Comparison of ENCODE assay signal across 9 mouse cellular contexts in genomic region chr14:31197547-31198516, GRCm38 (mm10). TPM values are rescaled to one million over a fixed set of nuclear protein-coding genes. Genes with fewer than 3 reads are reported as not detected.
A peak's percentile ranks its signal among the peaks of the same experiment; 100 is the strongest.
DNase-seq lines count a peak whose midpoint lies in the region; ATAC-seq and TF ChIP-seq lines count a peak whose summit lies in the region.
"Had no signal": no experiment of that assay in that cellular context is flagged by ENCODE, and none has a peak within 500 bp of the region (broad histone marks: within the 10 kb centered on the region; RNA-seq: fewer than 3 reads in every experiment).

No protein-coding gene starts in this region.

- ATAC-seq in embryonic facial prominence, embryonic 14.5 days (ENCODE audit: low read depth) = peak; percentile 81
- peak; percentile 65; the same call in 1 of the 2 replicates for ATAC-seq in midbrain, embryonic 11.5 days (ENCODE audit: low FRiP score)
- 0 out of 2 replicates have a peak, but pooled peaks have one; percentile 37 for ATAC-seq in lung, embryonic 14.5 days (ENCODE audit: insufficient read depth)

- H3K27me3 ChIP-seq in embryonic facial prominence, embryonic 14.5 days (replicated peaks; ENCODE audit: control insufficient read depth, insufficient read depth, low read length) = no peaks in the 10 kb centered on the region
- H3K27me3 ChIP-seq in embryonic facial prominence, embryonic 10.5 days (replicated peaks; ENCODE audit: low read depth, poor library complexity, severe bottlenecking) = no peaks in the 10 kb centered on the region
- H3K27me3 ChIP-seq in midbrain, embryonic 11.5 days (ENCODE audit: control insufficient read depth, insufficient read depth, low read length) = no peaks in the 10 kb centered on the region
- no peaks in the 10 kb centered on the region for H3K27me3 ChIP-seq in midbrain, embryonic 10.5 days (ENCODE audit: low read depth, poor library complexity, severe bottlenecking)
- no peaks in the 10 kb centered on the region for H3K27me3 ChIP-seq in lung, embryonic 14.5 days (ENCODE audit: insufficient read depth, low read length)
- no peaks in the 10 kb centered on the region for H3K27me3 ChIP-seq in thymus, adult 2 months (ENCODE audit: control insufficient read depth, insufficient read depth, low read length)
- H3K27me3 ChIP-seq: midbrain, embryonic 12.5 days had no signal

- H3K4me1 ChIP-seq in embryonic facial prominence, embryonic 14.5 days (ENCODE audit: control insufficient read depth, insufficient read depth, low read length) = no peaks in the 10 kb centered on the region
- H3K4me1 ChIP-seq in embryonic facial prominence, embryonic 10.5 days = no peaks in the 10 kb centered on the region
- no peaks in the 10 kb centered on the region; the same call in 1 of the 2 replicates for H3K4me1 ChIP-seq in midbrain, embryonic 11.5 days (ENCODE audit: control insufficient read depth, insufficient read depth, low read length)
- peaks cover 6% of the 10 kb centered on the region; the same call in 1 of the 2 replicates for H3K4me1 ChIP-seq in midbrain, embryonic 10.5 days
- peaks cover 8% of the 10 kb centered on the region; the same call in 1 of the 2 replicates for H3K4me1 ChIP-seq in lung, embryonic 14.5 days (ENCODE audit: insufficient read depth)
- H3K4me1 ChIP-seq in thymus, adult 2 months (replicated peaks; ENCODE audit: control insufficient read depth, insufficient read depth, low read length) = peaks cover 13% of the 10 kb centered on the region

- H3K9ac ChIP-seq in embryonic facial prominence, embryonic 14.5 days (ENCODE audit: low read depth, low read length) = no peak overlapping the region
- no peak overlapping the region for H3K9ac ChIP-seq in midbrain, embryonic 11.5 days (ENCODE audit: low read length)
- no peak overlapping the region for H3K9ac ChIP-seq in lung, embryonic 14.5 days
- H3K9ac ChIP-seq: midbrain, embryonic 12.5 days had no signal

- TF ChIP-seq POLR2A in thymus, adult 2 months (IDR thresholded peaks at IDR 0.05; ENCODE audit: control insufficient read depth, extremely low read depth, insufficient read depth, low read length, poor library complexity) = no peak

- intact Hi-C loops in gastrocnemius, adult 2 months (cut with DNase I) = loop anchor here (2.0 kb wide), 1 partner anchor 69 kb away; the partner anchor contains the start of gene Smim4

- H3K27ac ChIP-seq in embryonic facial prominence, embryonic 14.5 days (replicated peaks; ENCODE audit: low read depth, low read length) = no peak overlapping the region; the same call in 1 of the 2 replicates
- no peak overlapping the region for H3K27ac ChIP-seq in embryonic facial prominence, embryonic 10.5 days (replicated peaks)
- no peak overlapping the region for H3K27ac ChIP-seq in midbrain, embryonic 11.5 days (ENCODE audit: low read depth, low read length)
- H3K27ac ChIP-seq in midbrain, embryonic 10.5 days (replicated peaks) = no peak overlapping the region
- H3K27ac ChIP-seq in gastrocnemius, adult 2 months = peak overlapping the region; percentile 81
- no peak overlapping the region for H3K27ac ChIP-seq in lung, embryonic 14.5 days (ENCODE audit: low read depth)
- H3K27ac ChIP-seq in thymus, adult 2 months (ENCODE audit: control insufficient read depth, insufficient read depth, low read length) = no peak overlapping the region
- H3K27ac ChIP-seq: midbrain, embryonic 12.5 days had no signal

- DNase-seq in embryonic facial prominence, embryonic 14.5 days (ENCODE audit: low spot score) = peak; percentile 78
- no peak for DNase-seq in embryonic facial prominence, embryonic 10.5 days (ENCODE audit: low spot score)
- no peak for DNase-seq in midbrain, embryonic 11.5 days (ENCODE audit: low spot score, missing footprints)
- DNase-seq in midbrain, embryonic 10.5 days (ENCODE audit: low spot score) = no peak
- DNase-seq in gastrocnemius, adult 2 months = peak; percentile 78
- peak; percentile 27 for DNase-seq in lung, embryonic 14.5 days
- DNase-seq in ovary, postnatal 14 days (ENCODE audit: low spot score) = no peak
- DNase-seq in thymus, adult 2 months = no peak

- peaks cover 91% of the 10 kb centered on the region for H3K36me3 ChIP-seq in embryonic facial prominence, embryonic 14.5 days (ENCODE audit: control insufficient read depth, insufficient read depth, low read length)
- H3K36me3 ChIP-seq in embryonic facial prominence, embryonic 10.5 days (replicated peaks) = peaks cover 100% of the 10 kb centered on the region
- H3K36me3 ChIP-seq in midbrain, embryonic 11.5 days (ENCODE audit: control insufficient read depth, insufficient read depth, low read length) = peaks cover 29% of the 10 kb centered on the region
- H3K36me3 ChIP-seq in midbrain, embryonic 10.5 days = peaks cover 99% of the 10 kb centered on the region
- peaks cover 100% of the 10 kb centered on the region for H3K36me3 ChIP-seq in lung, embryonic 14.5 days (ENCODE audit: insufficient read depth)
- peaks cover 24% of the 10 kb centered on the region for H3K36me3 ChIP-seq in thymus, adult 2 months (ENCODE audit: control insufficient read depth, insufficient read depth, low read length)

- TF ChIP-seq CTCF in gastrocnemius, adult 2 months (IDR thresholded peaks at IDR 0.05) = no peak
- TF ChIP-seq CTCF in lung, embryonic 14.5 days (IDR thresholded peaks at IDR 0.05; ENCODE audit: low read depth) = no peak
- TF ChIP-seq CTCF in thymus, adult 2 months (IDR thresholded peaks at IDR 0.05; ENCODE audit: borderline replicate concordance, control insufficient read depth, extremely low read depth, insufficient read depth, low read length, poor library complexity) = no peak

- H3K9me3 ChIP-seq in embryonic facial prominence, embryonic 14.5 days (ENCODE audit: control insufficient read depth, low read length) = no peaks in the 10 kb centered on the region
- H3K9me3 ChIP-seq in embryonic facial prominence, embryonic 10.5 days = no peaks in the 10 kb centered on the region
- H3K9me3 ChIP-seq in midbrain, embryonic 11.5 days (ENCODE audit: control insufficient read depth, low read length) = no peaks in the 10 kb centered on the region
- H3K9me3 ChIP-seq in midbrain, embryonic 10.5 days (replicated peaks) = no peaks in the 10 kb centered on the region
- no peaks in the 10 kb centered on the region for H3K9me3 ChIP-seq in lung, embryonic 14.5 days (ENCODE audit: low read depth, low read length)
- H3K9me3 ChIP-seq: midbrain, embryonic 12.5 days had no signal

- no peak overlapping the region for H3K4me3 ChIP-seq in embryonic facial prominence, embryonic 14.5 days (ENCODE audit: low read depth, low read length)
- no peak overlapping the region for H3K4me3 ChIP-seq in embryonic facial prominence, embryonic 10.5 days
- H3K4me3 ChIP-seq in midbrain, embryonic 11.5 days (ENCODE audit: low read depth, low read length) = no peak overlapping the region
- H3K4me3 ChIP-seq in midbrain, embryonic 10.5 days = no peak overlapping the region
- peak overlapping the region; percentile 52 for H3K4me3 ChIP-seq in gastrocnemius, adult 2 months
- no peak overlapping the region for H3K4me3 ChIP-seq in lung, embryonic 14.5 days (ENCODE audit: low read depth, low read length)
- H3K4me3 ChIP-seq in thymus, adult 2 months (ENCODE audit: control insufficient read depth, insufficient read depth, low read length) = no peak overlapping the region
- H3K4me3 ChIP-seq: midbrain, embryonic 12.5 days had no signal

- WGBS in embryonic facial prominence, embryonic 14.5 days = 60% methylated on average over 16 of the region's 16 CpGs
- WGBS in embryonic facial prominence, embryonic 10.5 days = 85% methylated on average over 16 of the region's 16 CpGs
- WGBS in midbrain, embryonic 11.5 days = 69% methylated on average over 16 of the region's 16 CpGs
- WGBS in midbrain, embryonic 10.5 days = 82% methylated on average over 16 of the region's 16 CpGs
- 64% methylated on average over 16 of the region's 16 CpGs for WGBS in lung, embryonic 14.5 days
- 81% methylated on average over 16 of the region's 16 CpGs for WGBS in thymus, adult 2 months

- H3K4me2 ChIP-seq in embryonic facial prominence, embryonic 14.5 days (ENCODE audit: low read depth, low read length) = no peak overlapping the region
- H3K4me2 ChIP-seq in midbrain, embryonic 11.5 days = no peak overlapping the region
- no peak overlapping the region for H3K4me2 ChIP-seq in lung, embryonic 14.5 days
- H3K4me2 ChIP-seq: midbrain, embryonic 12.5 days had no signal

RNA-seq across cellular contexts. Expression of gene Tnnc1, which starts 10.3 kb away (rescaled TPM):
- 546 and 580 TPM in 2 replicates for polyA plus RNA-seq in embryonic facial prominence, embryonic 14.5 days (2014; fragmentation: Nextera tagmentation; extraction: Ambion mirVana)
- polyA plus RNA-seq in embryonic facial prominence, embryonic 10.5 days (2016; fragmentation: Nextera tagmentation; extraction: Ambion mirVana) = 3.0 and 6.2 TPM in 2 replicates
- 0.40 and 0.80 TPM in 2 replicates for polyA plus RNA-seq in midbrain, embryonic 11.5 days (2014; fragmentation: Nextera tagmentation; extraction: Ambion mirVana)
- 0.80 and 1.1 TPM in 2 replicates for polyA plus RNA-seq in midbrain, embryonic 10.5 days (2016; fragmentation: Nextera tagmentation; extraction: Ambion mirVana)
- total RNA-seq in gastrocnemius, adult 2 months (2021) = 1,000 to 10,000 TPM in 1 of 2 experiments, 100 to 1,000 TPM in 1; 386 to 1,185 TPM
- 5.1 and 51.6 TPM in 2 replicates for polyA plus RNA-seq in lung, embryonic 14.5 days (2014; fragmentation: Nextera tagmentation; extraction: Ambion mirVana)
- polyA plus RNA-seq in thymus, adult 2 months (2012; rRNA removed) = 4.2 and 103 TPM in 2 replicates

RNA-seq across cellular contexts. Expression of gene Nisch, which starts 18.9 kb away (rescaled TPM):
- 296 and 339 TPM in 2 replicates for polyA plus RNA-seq in embryonic facial prominence, embryonic 14.5 days (2014; fragmentation: Nextera tagmentation; extraction: Ambion mirVana)
- 476 and 493 TPM in 2 replicates for polyA plus RNA-seq in embryonic facial prominence, embryonic 10.5 days (2016; fragmentation: Nextera tagmentation; extraction: Ambion mirVana)
- 243 and 258 TPM in 2 replicates for polyA plus RNA-seq in midbrain, embryonic 11.5 days (2014; fragmentation: Nextera tagmentation; extraction: Ambion mirVana)
- 391 and 448 TPM in 2 replicates for polyA plus RNA-seq in midbrain, embryonic 10.5 days (2016; fragmentation: Nextera tagmentation; extraction: Ambion mirVana)
- 10 to 100 TPM; 60.8 to 70.3 TPM for total RNA-seq in gastrocnemius, adult 2 months (2021)
- polyA plus RNA-seq in lung, embryonic 14.5 days (2014; fragmentation: Nextera tagmentation; extraction: Ambion mirVana) = 386 and 411 TPM in 2 replicates
- 569 and 585 TPM in 2 replicates for polyA plus RNA-seq in thymus, adult 2 months (2012; rRNA removed)

RNA-seq across cellular contexts. Expression of gene Sema3g, which starts 19.8 kb away (rescaled TPM):
- 0.51 and 0.54 TPM in 2 replicates for polyA plus RNA-seq in embryonic facial prominence, embryonic 14.5 days (2014; fragmentation: Nextera tagmentation; extraction: Ambion mirVana)
- 0.76 and 0.79 TPM in 2 replicates for polyA plus RNA-seq in embryonic facial prominence, embryonic 10.5 days (2016; fragmentation: Nextera tagmentation; extraction: Ambion mirVana)
- polyA plus RNA-seq in midbrain, embryonic 11.5 days (2014; fragmentation: Nextera tagmentation; extraction: Ambion mirVana) = 0.19 and 0.37 TPM in 2 replicates
- 0.51 and 1.0 TPM in 2 replicates for polyA plus RNA-seq in midbrain, embryonic 10.5 days (2016; fragmentation: Nextera tagmentation; extraction: Ambion mirVana)
- 1 to 10 TPM; 7.0 to 8.3 TPM for total RNA-seq in gastrocnemius, adult 2 months (2021)
- 0.38 and 0.49 TPM in 2 replicates for polyA plus RNA-seq in lung, embryonic 14.5 days (2014; fragmentation: Nextera tagmentation; extraction: Ambion mirVana)
- 1.9 and 2.4 TPM in 2 replicates for polyA plus RNA-seq in thymus, adult 2 months (2012; rRNA removed)

RNA-seq across cellular contexts. Expression of gene Stab1, which starts 29.4 kb away (rescaled TPM):
- 69.4 and 76.1 TPM in 2 replicates for polyA plus RNA-seq in embryonic facial prominence, embryonic 14.5 days (2014; fragmentation: Nextera tagmentation; extraction: Ambion mirVana)
- polyA plus RNA-seq in embryonic facial prominence, embryonic 10.5 days (2016; fragmentation: Nextera tagmentation; extraction: Ambion mirVana) = 21.0 and 22.3 TPM in 2 replicates
- polyA plus RNA-seq in midbrain, embryonic 11.5 days (2014; fragmentation: Nextera tagmentation; extraction: Ambion mirVana) = 28.6 and 28.7 TPM in 2 replicates
- polyA plus RNA-seq in midbrain, embryonic 10.5 days (2016; fragmentation: Nextera tagmentation; extraction: Ambion mirVana) = 18.0 and 23.7 TPM in 2 replicates
- total RNA-seq in gastrocnemius, adult 2 months (2021) = 10 to 100 TPM; 14.0 to 16.5 TPM
- 64.4 and 71.3 TPM in 2 replicates for polyA plus RNA-seq in lung, embryonic 14.5 days (2014; fragmentation: Nextera tagmentation; extraction: Ambion mirVana)
- 17.2 and 26.7 TPM in 2 replicates for polyA plus RNA-seq in thymus, adult 2 months (2012; rRNA removed)

RNA-seq across cellular contexts. Expression of gene Phf7, which starts 53.3 kb away (rescaled TPM):
- polyA plus RNA-seq in embryonic facial prominence, embryonic 14.5 days (2014; fragmentation: Nextera tagmentation; extraction: Ambion mirVana) = 10.0 and 12.8 TPM in 2 replicates
- 12.0 and 12.8 TPM in 2 replicates for polyA plus RNA-seq in embryonic facial prominence, embryonic 10.5 days (2016; fragmentation: Nextera tagmentation; extraction: Ambion mirVana)
- polyA plus RNA-seq in midbrain, embryonic 11.5 days (2014; fragmentation: Nextera tagmentation; extraction: Ambion mirVana) = 12.5 and 14.3 TPM in 2 replicates
- polyA plus RNA-seq in midbrain, embryonic 10.5 days (2016; fragmentation: Nextera tagmentation; extraction: Ambion mirVana) = 13.4 and 13.5 TPM in 2 replicates
- 1 to 10 TPM; 7.3 to 8.9 TPM for total RNA-seq in gastrocnemius, adult 2 months (2021)
- 11.8 and 16.5 TPM in 2 replicates for polyA plus RNA-seq in lung, embryonic 14.5 days (2014; fragmentation: Nextera tagmentation; extraction: Ambion mirVana)
- polyA plus RNA-seq in thymus, adult 2 months (2012; rRNA removed) = 7.4 and 8.0 TPM in 2 replicates

Comparison
In these comparisons a context has a peak if more than half of its experiments do, and no peak if none do; other contexts are left out.
1. DNase-seq: peak in embryonic facial prominence, embryonic 14.5 days (single experiment), gastrocnemius, adult 2 months (single experiment) and lung, embryonic 14.5 days (single experiment); none in embryonic facial prominence, embryonic 10.5 days (single experiment), midbrain, embryonic 11.5 days (single experiment), midbrain, embryonic 10.5 days (single experiment), ovary, postnatal 14 days (single experiment) and thymus, adult 2 months (single experiment).
2. Peak in every context shown above with its lines, with median percentiles within 50 percentile points of each other: ATAC-seq.